Mouse (Mus musculus): ENCODE data around the gene Itpr2. TPM values are rescaled to one million over a fixed set of nuclear protein-coding genes. Genes with fewer than 3 reads are reported as not detected.

Itpr2 gene
- total RNA-seq, 1 experiment from 2014 or later = 123 TPM

- no peak for ATAC-seq (ENCODE audit: extremely low read depth, insufficient number of reproducible peaks, low FRiP score, poor library complexity, severe bottlenecking)
Measured at GRCm38 (mm10) chr6:146114731-146115302, 387.2 kb downstream of the Itpr2 start.

GRCm38 (mm10) chr6:146114071-146114470 lies 388.0 kb downstream of the Itpr2 start:
- ATAC-seq (ENCODE audit: extremely low read depth, insufficient number of reproducible peaks, low FRiP score, poor library complexity, severe bottlenecking) = no peak

GRCm38 (mm10) chr6:146113085-146113484 lies 388.9 kb downstream of the Itpr2 start:
- peak; percentile 95 for ATAC-seq (ENCODE audit: extremely low read depth, insufficient number of reproducible peaks, low FRiP score, poor library complexity, severe bottlenecking)

GRCm38 (mm10) chr6:146112211-146112610 lies 389.8 kb downstream of the Itpr2 start:
- ATAC-seq (ENCODE audit: extremely low read depth, insufficient number of reproducible peaks, low FRiP score, poor library complexity, severe bottlenecking) = no peak

GRCm38 (mm10) chr6:146111781-146112180 lies 390.2 kb downstream of the Itpr2 start:
- no peak for ATAC-seq (ENCODE audit: extremely low read depth, insufficient number of reproducible peaks, low FRiP score, poor library complexity, severe bottlenecking)

GRCm38 (mm10) chr6:146110832-146111741 lies 390.9 kb downstream of the Itpr2 start:
- peak; percentile 21; the same call in 1 of the 2 replicates for ATAC-seq (ENCODE audit: extremely low read depth, insufficient number of reproducible peaks, low FRiP score, poor library complexity, severe bottlenecking)

GRCm38 (mm10) chr6:146110425-146110824 lies 391.6 kb downstream of the Itpr2 start:
- no peak for ATAC-seq (ENCODE audit: extremely low read depth, insufficient number of reproducible peaks, low FRiP score, poor library complexity, severe bottlenecking)

GRCm38 (mm10) chr6:146108695-146109094 lies 393.3 kb downstream of the Itpr2 start:
- ATAC-seq (ENCODE audit: extremely low read depth, insufficient number of reproducible peaks, low FRiP score, poor library complexity, severe bottlenecking) = no peak

GRCm38 (mm10) chr6:146107117-146107832 lies 394.7 kb downstream of the Itpr2 start:
- ATAC-seq (ENCODE audit: extremely low read depth, insufficient number of reproducible peaks, low FRiP score, poor library complexity, severe bottlenecking) = peak; percentile 75

GRCm38 (mm10) chr6:146083056-146083961 lies 418.7 kb downstream of the Itpr2 start:
- ATAC-seq (ENCODE audit: extremely low read depth, insufficient number of reproducible peaks, low FRiP score, poor library complexity, severe bottlenecking) = no peak

GRCm38 (mm10) chr6:146082476-146082875 lies 419.5 kb downstream of the Itpr2 start:
- ATAC-seq (ENCODE audit: extremely low read depth, insufficient number of reproducible peaks, low FRiP score, poor library complexity, severe bottlenecking) = no peak

GRCm38 (mm10) chr6:146081578-146081977 lies 420.4 kb downstream of the Itpr2 start:
- no peak for ATAC-seq (ENCODE audit: extremely low read depth, insufficient number of reproducible peaks, low FRiP score, poor library complexity, severe bottlenecking)

GRCm38 (mm10) chr6:146080546-146081512 lies 421.2 kb downstream of the Itpr2 start:
- peak; percentile 37; the same call in 1 of the 2 replicates for ATAC-seq (ENCODE audit: extremely low read depth, insufficient number of reproducible peaks, low FRiP score, poor library complexity, severe bottlenecking)

GRCm38 (mm10) chr6:146079734-146080443 lies 422.1 kb downstream of the Itpr2 start:
- peak; percentile 31; the same call in 1 of the 2 replicates for ATAC-seq (ENCODE audit: extremely low read depth, insufficient number of reproducible peaks, low FRiP score, poor library complexity, severe bottlenecking)

GRCm38 (mm10) chr6:146079261-146079660 lies 422.8 kb downstream of the Itpr2 start:
- peak; percentile 53; the same call in 1 of the 2 replicates for ATAC-seq (ENCODE audit: extremely low read depth, insufficient number of reproducible peaks, low FRiP score, poor library complexity, severe bottlenecking)

GRCm38 (mm10) chr6:146078136-146078535 lies 423.9 kb downstream of the Itpr2 start:
- ATAC-seq (ENCODE audit: extremely low read depth, insufficient number of reproducible peaks, low FRiP score, poor library complexity, severe bottlenecking) = no peak

Measured in neutrophil, adult 5-6 weeks (primary cell).